Mouse (Mus musculus) adrenal gland, adult 18-20 months (tissue): Measurements from ENCODE around the gene Peg3. TPM values are rescaled to one million over a fixed set of nuclear protein-coding genes. Genes with fewer than 3 reads are reported as not detected.

ENCODE experiments used
- DNase-seq, 2 experiments: peaks; one replicate each; pipeline ENCODE4 v3.0.0; 2021 to 2022; ENCODE audit warnings: low spot score in 2 of 2
- total RNA-seq, 2 experiments: library from RNA; stranded (reverse); gene quantifications; 1 replicate in 1 of 2; 2 replicates in 1 of 2; pipeline ENCODE4 v1.2.3; 2021

Gene Peg3
- total RNA-seq, 2 experiments from 2014 or later, result 24.5 to 32.1 TPM

- DNase-seq, result peak; percentile 41 to 44
Observed at GRCm38 (mm10) chr7:6727351-6728121, 2.7 kb downstream of the Peg3 start.

- no peak for DNase-seq
Observed at GRCm38 (mm10) chr7:6709396-6709795, 20.8 kb downstream of the Peg3 start.

GRCm38 (mm10) chr7:6708451-6709180, 21.6 kb downstream of the Peg3 start:
- DNase-seq, result no peak

- no peak for DNase-seq
Observed at GRCm38 (mm10) chr7:6707416-6708015, 22.7 kb downstream of the Peg3 start.

GRCm38 (mm10) chr7:6699230-6699629, 31.0 kb downstream of the Peg3 start:
- no peak for DNase-seq

- DNase-seq, result peak; percentile 68
Observed at GRCm38 (mm10) chr7:6696241-6697045, 33.8 kb downstream of the Peg3 start, which contains the start of gene Zim1. Gene Zim1, minus strand, starts transcription at chr7:6696450.

- peak in 1 of 2 experiments; percentile 26 for DNase-seq
Observed at GRCm38 (mm10) chr7:6685511-6685910, 44.7 kb downstream of the Peg3 start.

GRCm38 (mm10) chr7:6666726-6667125, 63.5 kb downstream of the Peg3 start:
- no peak for DNase-seq

- DNase-seq, result no peak
Observed at GRCm38 (mm10) chr7:6663430-6663829, 66.8 kb downstream of the Peg3 start.

- DNase-seq, result peak in 1 of 2 experiments; percentile 30
Observed at GRCm38 (mm10) chr7:6659605-6660004, 70.6 kb downstream of the Peg3 start.

- DNase-seq, result no peak
Observed at GRCm38 (mm10) chr7:6658606-6659005, 71.6 kb downstream of the Peg3 start.

Other genes with a start within 250 kb of the Peg3 start
- gene Olfr5, start 243.5 kb downstream of the Peg3 start, total RNA-seq, result not detected
- gene Olfr1347, start 230.7 kb downstream of the Peg3 start, total RNA-seq, result not detected
- not detected for gene Olfr1348, start 221.7 kb downstream of the Peg3 start, total RNA-seq
- gene Olfr1349, start 207.5 kb downstream of the Peg3 start, total RNA-seq, result not detected
- gene Olfr1350, start 165.6 kb downstream of the Peg3 start, total RNA-seq, result not detected
- 1 to 10 TPM; 1.1 to 3.5 TPM for gene Zim1, start 34.0 kb downstream of the Peg3 start, total RNA-seq
- gene Usp29, start 147 bp upstream of the Peg3 start, total RNA-seq, result 1 to 10 TPM in 1 of 2 experiments, under 1 TPM in 1; 0.80 to 1.4 TPM